Mouse (Mus musculus) neural tube, embryonic 12.5 days (tissue): ENCODE data around the gene Odr4. TPM values are rescaled to one million over a fixed set of nuclear protein-coding genes. Genes with fewer than 3 reads are reported as not detected.

Experiments
- ATAC-seq: fragments of 200-750 bp; cut with Nextera tagmentation; 2 replicates; pipeline ENCODE4 v1.8.0; 2017; ENCODE audit warnings: low read depth, mild to moderate bottlenecking, moderate TSS enrichment, moderate library complexity; ENCODE audit not compliant: low FRiP score
- H3K27ac ChIP-seq: fragments of 300-500 bp; sonication (generic); 2 replicates; pipeline ENCODE4 v1.5.1; 2016
- H3K27me3 ChIP-seq: fragments of 300-500 bp; sonication (generic); replicated peaks from 2 replicates; pipeline ENCODE4 v1.6.1; 2016; ENCODE audit warnings: mild to moderate bottlenecking
- H3K36me3 ChIP-seq: fragments of 300-500 bp; sonication (generic); 2 replicates; pipeline ENCODE4 v1.6.1; 2016; ENCODE audit warnings: mild to moderate bottlenecking
- H3K4me1 ChIP-seq: fragments of 300-500 bp; sonication (generic); 2 replicates; pipeline ENCODE4 v1.6.1; 2016
- H3K4me2 ChIP-seq: fragments of 300-500 bp; sonication (generic); replicated peaks from 2 replicates; pipeline ENCODE4 v1.6.1; 2016; ENCODE audit warnings: mild to moderate bottlenecking
- H3K4me3 ChIP-seq: fragments of 300-500 bp; sonication (generic); 2 replicates; pipeline ENCODE4 v1.5.1; 2016
- H3K9ac ChIP-seq: fragments of 300-500 bp; sonication (generic); 2 replicates; pipeline ENCODE4 v1.6.1; 2016; ENCODE audit warnings: mild to moderate bottlenecking
- H3K9me3 ChIP-seq: fragments of 300-500 bp; sonication (generic); 2 replicates; pipeline ENCODE4 v1.6.1; 2016; ENCODE audit warnings: mild to moderate bottlenecking
- WGBS: fragments of 180-500 bp; shearing (Covaris S2); methylation state at CpG from one replicate; pipeline ENCODE4 v1.1.7; 2016; 5-methylcytosine and 5-hydroxymethylcytosine counted together
- polyA plus RNA-seq: library from polyadenylated mRNA; unstranded; fragments of >200 nt; fragmentation: Nextera tagmentation; extraction: Ambion mirVana; gene quantifications from 2 replicates; pipeline ENCODE4 v1.2.1, GENCODE M21; 2016

Odr4 gene
- polyA plus RNA-seq, 1 experiment from 2014 or later: 39.4 TPM

DNA sequence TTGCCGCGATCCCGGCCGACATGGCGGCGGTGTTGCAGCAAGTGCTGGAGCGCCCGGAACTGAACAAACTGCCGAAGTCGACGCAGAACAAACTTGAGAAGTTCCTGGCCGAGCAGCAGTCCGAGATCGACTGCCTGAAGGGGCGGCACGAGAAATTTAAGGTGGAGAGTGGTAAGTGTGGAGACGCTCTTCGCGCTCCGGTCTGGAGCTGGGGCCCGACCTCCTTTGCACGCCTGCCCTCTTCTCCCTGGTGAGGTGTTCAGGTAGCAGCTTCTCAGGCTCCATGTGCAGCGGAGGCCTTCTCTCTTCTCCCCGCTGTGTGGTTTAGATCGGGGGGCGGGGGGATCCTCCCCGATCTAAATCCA is 590 bp upstream of the Odr4 start:
- Histone ChIP-seq H3K27me3 (no peaks in the 10 kb centered on the region), H3K4me2 (peak overlapping the region; percentile 70), H3K9ac (peak overlapping the region; percentile 83), H3K36me3 (peaks cover 23% of the 10 kb centered on the region), H3K27ac (peak overlapping the region; percentile 68; the same call in 1 of the 2 replicates), H3K9me3 (no peaks in the 10 kb centered on the region), H3K4me3 (peak overlapping the region; percentile 71), H3K4me1 (peaks cover 3% of the 10 kb centered on the region)
- 0% methylated on average over 27 of the region's 27 CpGs for WGBS
- peak; percentile 51 for ATAC-seq

DNA sequence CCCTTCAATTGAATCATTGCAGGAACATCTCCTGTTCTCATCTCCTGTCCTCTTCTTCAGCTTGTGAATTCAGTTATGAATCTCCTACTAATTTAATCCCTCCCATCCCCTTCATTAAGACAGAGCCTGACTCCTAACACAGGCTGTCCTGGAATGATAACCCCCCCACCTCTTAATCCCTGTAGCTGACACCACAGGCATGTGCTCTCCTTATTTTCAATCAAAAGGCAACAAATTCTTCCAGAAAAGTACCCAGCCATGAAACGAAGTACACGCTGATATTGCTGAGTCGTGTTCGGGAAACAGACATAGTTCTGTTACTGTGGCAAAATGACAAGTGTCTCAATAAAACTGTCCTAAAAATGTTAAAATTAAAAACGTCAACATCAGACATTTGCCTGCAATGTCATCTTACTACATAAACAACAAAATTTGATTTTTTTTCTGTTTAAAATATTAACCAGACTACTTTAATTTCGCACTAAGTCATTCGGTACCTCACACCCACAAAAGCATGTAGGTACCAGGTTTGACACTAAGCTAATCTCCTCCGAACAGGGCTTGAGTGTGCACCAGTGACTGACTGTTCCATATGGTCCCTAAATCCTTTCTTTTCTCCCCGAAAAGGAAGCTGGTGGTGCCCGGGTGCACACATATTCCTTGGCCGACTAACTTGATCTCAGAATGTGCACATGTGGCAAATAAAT is 796 bp downstream of the Odr4 start:
- Histone ChIP-seq H3K4me1 (peaks cover 3% of the 10 kb centered on the region), H3K4me2 (peak overlapping the region; percentile 58), H3K4me3 (peak overlapping the region; percentile 71), H3K27me3 (no peaks in the 10 kb centered on the region), H3K9me3 (no peaks in the 10 kb centered on the region), H3K9ac (peak overlapping the region; percentile 83; the same call in 1 of the 2 replicates), H3K36me3 (peaks cover 26% of the 10 kb centered on the region), H3K27ac (no peak overlapping the region)
- ATAC-seq: peak; percentile 30
- 24% methylated on average over 11 of the region's 11 CpGs for WGBS

DNA sequence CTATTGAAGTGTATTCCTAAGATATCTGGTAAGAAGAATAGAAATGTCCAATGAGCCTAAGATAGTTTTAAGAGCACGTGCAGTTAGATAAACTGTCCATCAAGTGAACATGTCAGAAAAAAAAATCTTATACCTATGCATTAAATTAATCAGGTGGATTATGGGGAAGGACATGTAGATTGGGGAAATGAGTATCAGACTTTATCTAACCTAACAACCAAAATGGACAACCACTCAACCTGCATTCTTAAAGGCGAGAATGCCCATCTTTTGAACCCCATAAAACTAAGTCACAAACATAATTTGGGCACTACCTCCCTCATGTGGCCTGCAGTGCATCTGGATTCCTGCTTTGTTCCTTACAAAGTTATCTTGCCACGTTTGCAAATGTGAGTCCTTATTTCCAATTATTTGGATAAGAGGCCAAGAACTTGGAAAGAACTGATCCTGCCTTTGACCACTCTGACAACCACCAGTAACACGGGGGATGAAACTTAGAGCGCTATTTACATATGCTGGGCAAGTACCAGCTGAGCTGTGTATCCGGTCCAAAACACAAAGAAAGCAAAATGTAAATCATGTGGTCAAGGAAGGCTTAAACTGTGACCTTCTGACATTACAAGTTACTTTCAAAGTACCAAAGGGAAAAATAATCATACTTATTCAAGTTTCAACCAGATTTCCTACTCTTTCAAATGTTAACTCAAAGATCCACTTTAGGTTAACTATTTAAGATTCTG is 3.3 kb downstream of the Odr4 start:
- H3K4me2 ChIP-seq: no peak overlapping the region
- peaks cover 19% of the 10 kb centered on the region for H3K36me3 ChIP-seq
- peaks cover 3% of the 10 kb centered on the region for H3K4me1 ChIP-seq
- no peak overlapping the region for H3K4me3 ChIP-seq
- ATAC-seq: no peak
- H3K9me3 ChIP-seq: no peaks in the 10 kb centered on the region
- H3K27me3 ChIP-seq: no peaks in the 10 kb centered on the region
- no peak overlapping the region for H3K27ac ChIP-seq
- WGBS: 90% methylated on average over 6 of the region's 6 CpGs
- H3K9ac ChIP-seq: no peak overlapping the region

DNA sequence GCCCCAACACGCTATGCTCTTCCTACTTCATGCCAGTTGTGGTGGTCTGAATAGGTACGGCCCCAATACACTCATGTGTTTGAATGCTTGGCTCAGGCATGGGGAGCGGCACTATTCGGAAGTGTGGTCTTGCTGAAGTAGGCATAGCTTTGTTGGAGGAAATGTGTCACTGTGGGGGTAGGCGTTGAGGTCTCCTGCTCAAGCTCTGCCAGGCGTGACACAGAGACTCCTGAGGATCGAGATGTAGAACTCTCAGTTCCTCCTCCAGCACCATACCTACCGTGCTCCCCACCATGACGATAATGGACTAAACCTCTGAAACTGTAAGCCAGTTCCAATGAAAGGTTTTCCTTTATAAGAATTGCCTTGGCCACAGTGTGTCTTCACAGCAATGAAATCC is 5.3 kb downstream of the Odr4 start:
- Histone ChIP-seq H3K9ac (no peak overlapping the region), H3K36me3 (peaks cover 29% of the 10 kb centered on the region), H3K4me1 (peaks cover 3% of the 10 kb centered on the region), H3K4me2 (no peak overlapping the region), H3K27ac (no peak overlapping the region), H3K4me3 (no peak overlapping the region), H3K9me3 (no peaks in the 10 kb centered on the region), H3K27me3 (no peaks in the 10 kb centered on the region)
- ATAC-seq: no peak
- WGBS: 95% methylated on average over 9 of the region's 9 CpGs

DNA sequence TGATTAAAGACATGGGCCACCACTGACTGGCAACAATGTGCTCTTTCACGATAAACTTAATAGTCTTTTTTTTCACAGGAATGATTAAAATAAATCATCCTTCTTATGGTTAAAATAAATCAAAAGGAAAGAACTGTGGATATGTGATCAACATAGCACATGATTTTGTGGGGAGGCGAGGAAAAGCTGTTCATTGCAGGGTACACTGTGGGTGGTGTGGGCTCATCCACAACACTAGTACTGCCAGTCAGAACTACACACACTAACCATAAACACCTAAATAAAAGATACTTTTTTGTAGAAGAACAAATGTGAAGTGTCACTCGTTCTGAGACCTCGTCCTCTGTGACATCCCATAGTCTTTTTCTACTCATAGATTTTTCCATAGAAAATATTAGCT is 8.7 kb downstream of the Odr4 start:
- 98% methylated on average over 4 of the region's 4 CpGs for whole genome bisulfite sequencing
- H3K36me3 ChIP-seq: peaks cover 29% of the 10 kb centered on the region
- H3K4me1 ChIP-seq: no peaks in the 10 kb centered on the region
- no peak overlapping the region for H3K9ac ChIP-seq
- H3K4me3 ChIP-seq: no peak overlapping the region
- no peaks in the 10 kb centered on the region for H3K27me3 ChIP-seq
- no peak overlapping the region for H3K27ac ChIP-seq
- H3K4me2 ChIP-seq: no peak overlapping the region
- no peak for ATAC-seq
- no peaks in the 10 kb centered on the region for H3K9me3 ChIP-seq

DNA sequence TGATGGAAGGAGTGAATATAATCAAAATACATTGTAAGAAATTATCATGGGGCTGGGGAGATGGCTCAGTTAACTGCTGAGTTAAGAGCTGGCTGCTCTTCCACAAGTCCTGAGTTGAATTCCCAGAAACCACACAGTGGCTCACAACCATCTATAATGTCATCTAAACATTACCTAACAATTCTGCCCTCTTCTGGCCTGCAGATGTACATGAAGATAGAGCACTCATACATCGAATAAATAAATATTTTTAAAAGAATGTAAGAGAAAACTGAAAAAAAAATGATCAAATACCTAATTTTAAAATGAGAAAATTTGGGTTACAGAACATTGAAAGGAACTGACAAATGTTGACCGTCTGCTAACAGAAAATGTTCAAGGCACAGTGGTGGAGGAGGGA is 18.6 kb downstream of the Odr4 start:
- Histone ChIP-seq H3K4me2 (no peak overlapping the region), H3K36me3 (peaks cover 5% of the 10 kb centered on the region; the same call in 1 of the 2 replicates), H3K27me3 (no peaks in the 10 kb centered on the region), H3K9me3 (no peaks in the 10 kb centered on the region), H3K9ac (no peak overlapping the region), H3K27ac (no peak overlapping the region), H3K4me1 (no peaks in the 10 kb centered on the region), H3K4me3 (no peak overlapping the region)
- WGBS: 91% methylated on average over 2 of the region's 2 CpGs
- no peak for ATAC-seq

DNA sequence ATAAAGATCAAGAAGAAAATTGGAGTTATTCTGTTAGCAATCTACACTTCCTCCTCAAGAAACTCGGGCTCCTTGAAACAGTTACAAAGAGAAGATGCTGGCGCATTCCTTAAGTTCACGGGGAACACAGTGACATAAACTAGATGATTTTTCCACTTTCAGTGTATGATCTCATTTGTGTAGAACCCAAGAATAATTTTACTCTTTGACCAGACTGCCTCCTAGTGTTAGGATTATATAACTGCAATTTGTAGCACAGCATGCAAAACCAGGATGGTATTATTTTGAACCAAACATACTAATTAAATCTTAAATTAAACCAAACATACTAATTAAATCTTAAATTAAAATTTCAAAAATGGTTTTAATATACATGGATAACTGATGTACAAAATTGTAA is 20.0 kb downstream of the Odr4 start:
- Histone ChIP-seq H3K4me3 (no peak overlapping the region), H3K36me3 (peaks cover 5% of the 10 kb centered on the region; the same call in 1 of the 2 replicates), H3K9me3 (no peaks in the 10 kb centered on the region), H3K4me2 (no peak overlapping the region), H3K9ac (no peak overlapping the region), H3K4me1 (no peaks in the 10 kb centered on the region), H3K27ac (no peak overlapping the region), H3K27me3 (no peaks in the 10 kb centered on the region)
- 94% methylated on average over 3 of the region's 3 CpGs for WGBS
- no peak for ATAC-seq

DNA sequence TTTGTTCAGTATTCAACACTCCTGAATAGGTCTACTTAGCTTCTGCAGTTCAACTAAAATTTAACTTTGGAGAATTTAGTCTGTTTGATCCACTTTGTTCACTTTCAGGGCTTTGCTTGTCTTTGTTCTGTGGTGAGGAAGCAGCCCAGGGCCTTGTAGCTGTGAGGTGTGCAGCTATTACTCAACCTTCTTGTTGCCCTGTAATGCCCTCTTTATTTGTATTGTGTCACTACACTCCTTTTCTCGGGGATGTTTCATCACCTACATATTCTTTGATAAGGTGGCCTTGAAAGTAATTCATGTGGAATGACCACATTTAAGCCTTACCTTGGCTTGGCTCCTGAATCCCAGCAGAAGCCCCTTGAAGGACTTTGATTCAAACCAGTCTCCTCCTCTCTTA is 32.0 kb downstream of the Odr4 start:
- Histone ChIP-seq H3K4me1 (no peaks in the 10 kb centered on the region), H3K4me3 (no peak overlapping the region), H3K9me3 (no peaks in the 10 kb centered on the region), H3K27me3 (no peaks in the 10 kb centered on the region), H3K36me3 (peaks cover 22% of the 10 kb centered on the region), H3K4me2 (no peak overlapping the region), H3K9ac (no peak overlapping the region), H3K27ac (no peak overlapping the region)
- WGBS: 86% methylated on average over 1 of the region's 1 CpGs
- ATAC-seq: no peak

DNA sequence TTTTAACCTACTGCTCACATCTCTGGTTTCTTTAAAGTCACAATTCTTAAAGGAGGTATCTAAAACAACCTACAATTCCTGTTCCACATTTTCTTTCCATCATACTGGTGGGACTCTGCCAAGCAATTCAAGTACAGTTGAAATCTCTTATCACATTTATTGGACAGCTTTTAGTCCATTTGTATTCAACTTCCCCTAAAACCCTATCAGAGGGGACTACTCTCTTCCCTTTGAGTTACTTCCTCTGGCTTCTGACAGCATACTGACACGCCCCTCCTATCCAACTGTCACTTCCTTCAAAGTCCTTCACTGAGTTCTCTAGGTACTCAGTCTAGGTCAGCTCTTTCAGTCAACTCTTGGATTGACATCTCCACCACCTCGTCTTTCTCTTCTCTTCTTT is 57.8 kb downstream of the Odr4 start:
- no peak for ATAC-seq
- WGBS: 82% methylated on average over 2 of the region's 2 CpGs
- H3K4me1 ChIP-seq: no peaks in the 10 kb centered on the region
- no peak overlapping the region for H3K4me3 ChIP-seq
- no peak overlapping the region for H3K4me2 ChIP-seq
- H3K36me3 ChIP-seq: no peaks in the 10 kb centered on the region
- no peak overlapping the region for H3K9ac ChIP-seq
- H3K27ac ChIP-seq: no peak overlapping the region
- H3K27me3 ChIP-seq: no peaks in the 10 kb centered on the region
- H3K9me3 ChIP-seq: no peaks in the 10 kb centered on the region

DNA sequence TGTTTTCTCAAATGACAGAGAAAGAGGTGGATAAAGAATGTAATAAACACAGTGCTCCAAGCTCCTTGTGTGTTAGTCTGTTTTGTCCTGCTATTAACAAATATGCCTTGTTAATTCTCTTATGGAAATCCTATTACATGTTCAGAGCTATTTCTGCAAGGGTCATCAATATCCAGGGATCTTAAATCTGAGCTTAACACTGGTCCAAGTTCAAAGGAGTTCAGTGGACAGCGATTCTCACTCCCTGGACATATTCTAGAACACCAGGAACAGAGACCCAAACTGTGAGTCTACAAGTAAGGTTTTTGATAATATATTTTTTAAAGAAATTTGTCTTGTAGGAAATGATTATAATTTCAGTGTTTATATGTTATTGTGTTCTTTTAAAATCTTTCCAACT is 73.7 kb downstream of the Odr4 start, which contains the start of gene Pdc:
Gene Pdc (plus strand): TSS at position 213 of the 400 bp plus-strand sequence.
- Histone ChIP-seq H3K27me3 (no peaks in the 10 kb centered on the region), H3K9me3 (no peaks in the 10 kb centered on the region), H3K9ac (no peak within 1 kb of the TSS), H3K4me2 (no peak within 1 kb of the TSS), H3K4me1 (no peaks in the 10 kb centered on the region), H3K36me3 (no peaks in the 10 kb centered on the region), H3K27ac (no peak within 1 kb of the TSS), H3K4me3 (no peak within 1 kb of the TSS)
- no peak for ATAC-seq
- WGBS: 94% methylated on average over 1 of the region's 1 CpGs
